In the genomic region with DNA sequence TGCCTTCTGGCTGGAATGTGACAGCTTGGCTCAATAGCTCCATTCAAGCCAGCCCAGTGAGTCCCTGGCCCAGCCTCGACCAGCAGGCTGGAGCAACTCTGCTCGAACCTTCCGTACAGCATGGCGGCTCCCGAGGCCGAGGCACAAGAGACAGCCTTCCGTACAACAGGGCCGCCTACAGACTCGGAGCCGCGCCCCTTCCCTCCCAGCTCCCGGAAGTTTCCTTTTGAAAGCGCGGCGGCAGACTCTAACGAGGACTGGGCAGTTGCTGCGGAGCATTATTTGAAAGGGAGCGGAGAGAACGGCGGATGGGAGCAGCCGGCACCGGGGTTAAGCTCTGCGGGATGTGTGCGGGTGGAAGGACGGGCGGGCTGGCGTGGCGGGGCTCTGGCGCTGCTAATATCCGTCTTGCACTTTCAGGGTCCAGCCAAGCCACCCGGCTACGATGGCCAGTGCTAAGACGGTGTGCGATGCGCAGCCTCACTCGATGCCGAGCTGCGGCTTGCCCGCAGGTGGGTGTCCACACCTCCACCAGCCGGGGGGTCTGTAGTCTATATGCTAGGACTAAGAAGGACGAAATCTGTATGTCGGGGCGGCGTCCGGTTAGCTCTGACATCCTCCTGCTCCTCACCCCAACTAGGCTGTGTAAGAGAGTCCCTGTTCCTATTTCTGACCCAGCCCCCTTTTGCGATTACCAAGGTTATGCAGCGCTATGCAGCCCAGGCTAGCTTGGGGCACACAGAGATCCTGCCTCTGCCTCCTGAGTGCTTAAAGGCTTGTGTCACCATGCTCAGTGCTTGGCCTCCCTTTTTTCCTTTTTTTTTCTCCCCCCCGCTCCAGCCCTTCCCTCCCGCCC, we compare ENCODE assay signal across 8 mouse cellular contexts. TPM values are rescaled to one million over a fixed set of nuclear protein-coding genes. Genes with fewer than 3 reads are reported as not detected.
A peak's percentile ranks its signal among the peaks of the same experiment; 100 is the strongest.
DNase-seq lines count a peak whose midpoint lies in the region; ATAC-seq and TF ChIP-seq lines count a peak whose summit lies in the region.

A gene (plus strand): TSS at position 23 of the 856 bp plus-strand sequence.

- H3K27me3 ChIP-seq in embryonic facial prominence, embryonic 14.5 days (replicated peaks; ENCODE audit: control insufficient read depth, insufficient read depth, low read length): no peaks in the 10 kb centered on the region
- H3K27me3 ChIP-seq in limb, embryonic 13.5 days: no peaks in the 10 kb centered on the region
- H3K27me3 ChIP-seq in midbrain, embryonic 15.5 days (replicated peaks): no peaks in the 10 kb centered on the region

- H3K4me2 ChIP-seq in embryonic facial prominence, embryonic 14.5 days (ENCODE audit: low read depth, low read length): peak within 1 kb of the TSS; percentile 92
- H3K4me2 ChIP-seq in limb, embryonic 13.5 days (replicated peaks): peak within 1 kb of the TSS; percentile 83
- H3K4me2 ChIP-seq in midbrain, embryonic 15.5 days: peak within 1 kb of the TSS; percentile 87

- WGBS in bone marrow, adult 2 months: 1% methylated on average over 49 of the region's 49 CpGs
- WGBS in embryonic facial prominence, embryonic 14.5 days: under 1% methylated on average over 47 of the region's 49 CpGs
- under 1% methylated on average over 48 of the region's 49 CpGs for WGBS in limb, embryonic 13.5 days
- under 1% methylated on average over 49 of the region's 49 CpGs for whole genome bisulfite sequencing in midbrain, embryonic 15.5 days

- no peak for TF ChIP-seq CTCF in bone marrow, adult 2 months (IDR thresholded peaks at IDR 0.05; ENCODE audit: control insufficient read depth, insufficient read depth, low read length)

- peak within 1 kb of the TSS; percentile 84 for H3K9ac ChIP-seq in embryonic facial prominence, embryonic 14.5 days (ENCODE audit: low read depth, low read length)
- peak within 1 kb of the TSS; percentile 84 for H3K9ac ChIP-seq in limb, embryonic 13.5 days
- peak within 1 kb of the TSS; percentile 28 for H3K9ac ChIP-seq in midbrain, embryonic 15.5 days

- peaks cover 25% of the 10 kb centered on the region for H3K36me3 ChIP-seq in embryonic facial prominence, embryonic 14.5 days (ENCODE audit: control insufficient read depth, insufficient read depth, low read length)
- H3K36me3 ChIP-seq in limb, embryonic 13.5 days: peaks cover 27% of the 10 kb centered on the region
- H3K36me3 ChIP-seq in midbrain, embryonic 15.5 days (replicated peaks): no peaks in the 10 kb centered on the region

- peak within 1 kb of the TSS; percentile 68 for H3K27ac ChIP-seq in bone marrow, adult 2 months (ENCODE audit: control insufficient read depth, insufficient read depth, low read depth, low read length, poor library complexity)
- H3K27ac ChIP-seq in embryonic facial prominence, embryonic 14.5 days (replicated peaks; ENCODE audit: low read depth, low read length): peak within 1 kb of the TSS; percentile 65; the same call in 1 of the 2 replicates
- peak within 1 kb of the TSS; percentile 49 for H3K27ac ChIP-seq in limb, embryonic 13.5 days
- H3K27ac ChIP-seq in midbrain, embryonic 15.5 days: no peak within 1 kb of the TSS

- DNase-seq in A20 (ENCODE audit: low read depth, low spot score): peak; percentile 92
- DNase-seq in embryonic facial prominence, embryonic 14.5 days (ENCODE audit: low spot score): peak; percentile 96
- peak; percentile 89 for DNase-seq in heart, adult 8-10 months (ENCODE audit: low spot score)
- peak; percentile 91 for DNase-seq in kidney, adult 8-10 months
- DNase-seq in spleen, adult 18-20 months: peak; percentile 77 to 88

- peaks cover 2% of the 10 kb centered on the region; the same call in 1 of the 2 replicates for H3K4me1 ChIP-seq in bone marrow, adult 2 months (ENCODE audit: control insufficient read depth, insufficient read depth, low read length)
- H3K4me1 ChIP-seq in embryonic facial prominence, embryonic 14.5 days (ENCODE audit: control insufficient read depth, insufficient read depth, low read length): peaks cover 5% of the 10 kb centered on the region; the same call in 1 of the 2 replicates
- peaks cover 22% of the 10 kb centered on the region for H3K4me1 ChIP-seq in limb, embryonic 13.5 days
- peaks cover 15% of the 10 kb centered on the region for H3K4me1 ChIP-seq in midbrain, embryonic 15.5 days

- peak within 1 kb of the TSS; percentile 90 for H3K4me3 ChIP-seq in bone marrow, adult 2 months (replicated peaks; ENCODE audit: control insufficient read depth, low read depth, low read length)
- H3K4me3 ChIP-seq in embryonic facial prominence, embryonic 14.5 days (ENCODE audit: low read depth, low read length): peak within 1 kb of the TSS; percentile 75
- peak within 1 kb of the TSS; percentile 70 for H3K4me3 ChIP-seq in limb, embryonic 13.5 days
- H3K4me3 ChIP-seq in midbrain, embryonic 15.5 days: peak within 1 kb of the TSS; percentile 57

- TF ChIP-seq POLR2A in bone marrow, adult 2 months (IDR thresholded peaks at IDR 0.05; ENCODE audit: borderline replicate concordance, control insufficient read depth, low read depth, low read length): peak; percentile 48; the same call in 1 of the 2 replicates

- peak; percentile 98 for ATAC-seq in embryonic facial prominence, embryonic 14.5 days (ENCODE audit: low read depth)
- peak; percentile 92 for ATAC-seq in limb, embryonic 13.5 days (ENCODE audit: low FRiP score, low read depth)
- ATAC-seq in midbrain, embryonic 15.5 days (replicated peaks): peak; percentile 98

- H3K9me3 ChIP-seq in embryonic facial prominence, embryonic 14.5 days (ENCODE audit: control insufficient read depth, low read length): no peaks in the 10 kb centered on the region
- no peaks in the 10 kb centered on the region for H3K9me3 ChIP-seq in limb, embryonic 13.5 days
- 0 out of 2 replicates have a peak, but pooled peaks cover 2% of the 10 kb centered on the region for H3K9me3 ChIP-seq in midbrain, embryonic 15.5 days

RNA-seq across cellular contexts. Expression of the gene that starts here (rescaled TPM):
- 101 and 133 TPM in 2 replicates for polyA plus RNA-seq in bone marrow, adult 2 months (2011; ENCODE audit: insufficient read depth, insufficient read length, low replicate concordance, missing spikeins)
- polyA plus RNA-seq in embryonic facial prominence, embryonic 14.5 days (2014; fragmentation: Nextera tagmentation; extraction: Ambion mirVana): 75.7 and 94.2 TPM in 2 replicates
- total RNA-seq in heart, adult 8-10 months (2022): 1 to 10 TPM in 2 of 4 experiments, under 1 TPM in 2; 0.22 to 1.1 (median 0.79) TPM
- 106 and 107 TPM in 2 replicates for polyA plus RNA-seq in limb, embryonic 13.5 days (2015; fragmentation: Nextera tagmentation; extraction: Ambion mirVana)
- 17.7 and 20.9 TPM in 2 replicates for polyA plus RNA-seq in midbrain, embryonic 15.5 days (2015; fragmentation: Nextera tagmentation; extraction: Ambion mirVana)

Comparison
In these comparisons a context has a peak if more than half of its experiments do, and no peak if none do; other contexts are left out.
1. H3K9ac ChIP-seq: peak in every context shown above with its lines; median percentile 84 in embryonic facial prominence, embryonic 14.5 days; 84 in limb, embryonic 13.5 days; 28 in midbrain, embryonic 15.5 days.